Mouse (Mus musculus) cerebellum, adult 2 months (tissue): Measurements from ENCODE around the gene Yap1. TPM values are rescaled to one million over a fixed set of nuclear protein-coding genes. Genes with fewer than 3 reads are reported as not detected.
A peak's percentile ranks its signal among the peaks of the same experiment; 100 is the strongest.

Experiments used
- DNase-seq, 2 experiments: peaks; one replicate each; pipeline ENCODE4 v3.0.0; 2021
- H3K27ac ChIP-seq: fragments of 200-500 bp; 2 replicates; pipeline ENCODE4 v1.5.1; 2012; ENCODE audit warnings: low read length, control low read depth, inconsistent platforms; ENCODE audit not compliant: insufficient read depth
- H3K27me3 ChIP-seq: fragments of 200-500 bp; 2 replicates; pipeline ENCODE4 v1.6.1; 2012; ENCODE audit warnings: inconsistent platforms, mild to moderate bottlenecking, low read length, moderate library complexity; ENCODE audit not compliant: control insufficient read depth, insufficient read depth
- H3K4me1 ChIP-seq: fragments of 200-500 bp; 2 replicates; pipeline ENCODE4 v1.6.1; 2011; ENCODE audit warnings: low read length; ENCODE audit not compliant: control insufficient read depth, insufficient read depth
- H3K4me3 ChIP-seq: fragments of 200-500 bp; replicated peaks from 2 replicates; pipeline ENCODE3; 2011; ENCODE audit warnings: mild to moderate bottlenecking, low read depth, low read length, control low read depth; ENCODE audit not compliant: insufficient read depth
- CTCF ChIP-seq: fragments of 200-500 bp; IDR thresholded peaks from 2 replicates; pipeline ENCODE4 v1.5.1; 2011; ENCODE audit warnings: low read depth, mild to moderate bottlenecking, control low read depth, low read length, moderate library complexity, borderline replicate concordance; ENCODE audit not compliant: insufficient read depth
- POLR2A ChIP-seq: fragments of 200-500 bp; IDR thresholded peaks from 2 replicates; pipeline ENCODE4 v1.6.1; 2011; ENCODE audit warnings: low read length, control low read depth, borderline replicate concordance; ENCODE audit not compliant: insufficient read depth
- WGBS: fragments of 180-500 bp; shearing (Covaris S2); methylation state at CpG from one replicate; pipeline ENCODE4 v1.1.7; 2018; 5-methylcytosine and 5-hydroxymethylcytosine counted together
- polyA plus RNA-seq: library from polyadenylated mRNA; depleted of rRNA; stranded (reverse); fragments of >200 nt; gene quantifications from 2 replicates; pipeline ENCODE4 v1.2.3, GENCODE M21; 2012

Yap1 gene
- polyA plus RNA-seq, 1 experiment = 8.5 TPM

DNA sequence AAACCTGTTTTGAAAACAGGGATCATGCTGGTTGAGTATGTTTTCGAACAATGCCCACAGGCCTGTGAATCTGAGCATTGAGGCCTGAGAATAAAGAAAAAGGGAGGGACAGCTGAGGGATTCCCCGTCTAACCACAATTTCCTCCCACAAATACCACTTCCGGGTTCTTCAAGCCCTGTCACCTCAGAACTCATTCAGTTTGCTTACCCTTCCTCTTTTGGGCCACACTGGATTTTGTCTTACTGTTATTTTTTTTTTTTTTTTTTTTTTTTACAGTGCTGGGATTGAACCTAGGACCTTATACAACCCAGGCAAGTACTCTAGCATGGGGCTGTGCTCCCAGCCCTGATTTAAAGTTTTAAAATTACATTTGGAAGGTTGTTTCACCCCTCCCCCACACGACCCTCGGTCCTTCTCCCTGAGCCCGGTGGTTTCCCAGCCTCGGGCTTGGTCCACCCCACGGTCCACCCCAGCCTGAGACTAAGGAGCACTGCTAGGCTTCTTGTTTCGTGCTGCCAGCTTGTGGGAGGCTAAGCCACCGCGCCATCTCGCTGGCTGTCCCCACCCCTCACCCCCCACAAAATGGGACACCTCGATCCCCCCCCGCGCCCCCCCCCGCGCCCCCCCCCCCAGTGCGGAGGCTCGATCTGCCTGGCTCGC lies 13.0 kb upstream of the Yap1 start:
- no peak overlapping the region for H3K4me3 ChIP-seq
- H3K27ac ChIP-seq = no peak overlapping the region
- H3K27me3 ChIP-seq = no peaks in the 10 kb centered on the region
- WGBS = 67% methylated on average over 13 of the region's 20 CpGs
- no peaks in the 10 kb centered on the region for H3K4me1 ChIP-seq
- peak; percentile 40 to 44 for DNase-seq
- TF ChIP-seq POLR2A = no peak
- no peak for TF ChIP-seq CTCF

DNA sequence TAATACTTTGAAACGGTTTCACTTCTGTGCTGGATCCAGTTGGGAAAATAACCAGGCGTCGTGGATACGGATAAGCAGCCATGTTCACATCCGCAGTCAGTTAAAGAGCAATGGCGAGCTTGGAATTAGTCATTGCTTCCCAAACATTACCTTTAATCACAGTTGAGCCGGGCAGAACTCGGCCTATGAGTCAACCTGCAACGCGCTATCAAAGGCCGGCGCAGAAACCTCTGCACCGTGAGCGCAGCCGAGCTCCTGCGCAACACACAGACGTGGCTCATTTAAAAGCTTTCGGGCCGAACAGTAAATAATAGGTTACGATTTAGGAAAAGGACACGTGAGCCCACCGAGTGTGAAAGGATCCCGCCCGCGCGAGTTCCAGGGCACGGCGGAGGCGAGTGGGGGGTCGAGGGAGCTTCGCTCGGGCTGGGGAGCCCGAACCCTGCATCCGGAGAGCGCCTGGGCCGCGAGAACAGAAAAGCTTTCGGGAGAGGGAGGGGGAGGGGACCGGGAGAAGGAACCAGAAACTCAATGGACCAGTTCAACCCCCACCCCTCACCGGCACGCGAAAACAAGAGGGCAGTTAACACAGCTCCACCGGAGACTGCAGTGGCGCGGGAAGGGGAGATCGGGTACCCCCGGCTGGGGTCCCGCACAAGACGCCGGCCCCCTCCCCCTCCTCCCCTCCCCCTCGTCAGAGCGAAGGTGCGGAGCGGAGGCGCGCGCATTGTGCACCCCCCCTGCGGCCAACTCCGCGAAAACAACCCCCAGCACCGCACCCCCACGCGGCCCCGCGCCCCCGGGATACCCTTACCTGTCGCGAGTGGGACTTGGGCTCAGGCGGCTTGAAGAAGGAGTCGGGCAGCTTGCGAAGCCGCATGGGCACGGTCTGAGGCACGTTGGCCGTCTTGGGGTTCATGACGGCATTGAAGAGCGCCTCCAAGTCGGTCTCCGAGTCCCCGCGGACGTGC lies 810 bp downstream of the Yap1 start:
- H3K4me1 ChIP-seq = no peaks in the 10 kb centered on the region
- WGBS = under 1% methylated on average over 79 of the region's 82 CpGs
- DNase-seq = peak; percentile 27 to 43
- H3K27ac ChIP-seq = no peak overlapping the region
- H3K27me3 ChIP-seq = no peaks in the 10 kb centered on the region; the same call in 1 of the 2 replicates
- H3K4me3 ChIP-seq = peak overlapping the region; percentile 60
- TF ChIP-seq CTCF (no peak), POLR2A (no peak)

DNA sequence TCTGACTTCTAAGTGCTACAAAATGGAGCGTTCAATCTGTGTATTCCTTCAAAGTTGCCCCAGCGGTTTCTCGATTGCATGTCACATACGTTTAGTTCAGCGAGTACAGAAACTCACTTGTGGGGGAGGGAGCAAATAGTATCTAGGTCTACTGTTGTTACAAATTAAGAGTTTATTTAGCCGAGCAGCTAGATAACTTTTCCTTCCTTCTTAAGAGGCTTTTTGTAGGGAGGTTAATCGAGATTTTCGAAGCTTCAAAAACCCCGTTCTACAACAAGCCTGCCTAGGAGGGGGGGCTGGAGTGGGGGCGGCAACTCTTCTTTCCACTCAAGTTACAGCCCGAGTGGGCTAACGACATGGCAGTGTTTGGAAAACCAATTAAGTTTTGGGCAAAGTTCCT lies 1.6 kb downstream of the Yap1 start:
- H3K27ac ChIP-seq = no peak overlapping the region
- no peaks in the 10 kb centered on the region; the same call in 1 of the 2 replicates for H3K27me3 ChIP-seq
- H3K4me3 ChIP-seq = peak overlapping the region; percentile 60
- TF ChIP-seq CTCF (no peak), POLR2A (no peak)
- no peaks in the 10 kb centered on the region for H3K4me1 ChIP-seq
- DNase-seq = no peak
- 29% methylated on average over 12 of the region's 12 CpGs for WGBS

DNA sequence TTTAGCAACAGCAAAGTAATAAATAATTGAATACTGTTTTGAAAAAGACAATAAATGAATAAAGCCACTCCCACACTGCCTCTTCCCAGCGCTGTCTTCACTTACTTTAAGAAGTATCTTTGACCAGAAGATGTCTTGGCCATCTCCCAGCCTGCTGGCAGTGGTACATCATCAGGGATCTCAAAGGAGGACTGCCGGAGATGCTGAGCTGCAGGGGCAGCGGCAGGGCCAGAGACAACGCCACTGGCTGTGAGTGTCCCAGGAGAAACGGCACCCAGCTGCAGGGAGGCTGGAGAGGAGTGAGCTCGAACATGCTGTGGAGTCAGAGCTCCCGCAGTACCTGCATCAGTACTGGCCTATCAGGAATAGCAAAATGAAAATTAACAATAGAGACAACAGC lies 3.0 kb downstream of the Yap1 start:
- H3K27me3 ChIP-seq = no peaks in the 10 kb centered on the region; the same call in 1 of the 2 replicates
- peak in 1 of 2 experiments; percentile 9 for DNase-seq
- no peaks in the 10 kb centered on the region for H3K4me1 ChIP-seq
- 28% methylated on average over 7 of the region's 7 CpGs for WGBS
- no peak overlapping the region for H3K4me3 ChIP-seq
- TF ChIP-seq CTCF = no peak
- no peak for TF ChIP-seq POLR2A
- H3K27ac ChIP-seq = no peak overlapping the region

DNA sequence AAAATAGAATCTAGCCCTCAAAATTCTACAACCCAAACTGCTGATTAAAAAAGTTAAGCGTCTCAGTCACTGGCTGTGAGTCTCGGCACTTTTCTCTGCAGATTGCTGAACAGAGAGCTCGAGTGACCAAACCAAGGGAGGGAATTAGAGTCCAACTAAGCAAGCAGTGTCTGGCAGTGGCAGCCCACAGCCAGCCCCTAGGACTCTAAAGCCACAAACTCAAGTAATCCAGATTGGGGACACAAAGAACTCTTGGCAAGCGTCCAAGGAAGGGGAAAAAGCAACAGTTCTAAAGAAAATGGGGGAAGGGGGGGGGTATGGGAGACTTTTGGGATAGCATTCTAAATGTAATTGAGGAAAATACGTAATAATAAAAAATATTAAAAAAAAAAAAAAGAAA lies 10.1 kb downstream of the Yap1 start:
- Histone ChIP-seq H3K27me3 (no peaks in the 10 kb centered on the region), H3K27ac (no peak overlapping the region), H3K4me1 (no peaks in the 10 kb centered on the region), H3K4me3 (no peak overlapping the region)
- WGBS = 55% methylated on average over 5 of the region's 5 CpGs
- no peak for TF ChIP-seq CTCF
- no peak for DNase-seq

DNA sequence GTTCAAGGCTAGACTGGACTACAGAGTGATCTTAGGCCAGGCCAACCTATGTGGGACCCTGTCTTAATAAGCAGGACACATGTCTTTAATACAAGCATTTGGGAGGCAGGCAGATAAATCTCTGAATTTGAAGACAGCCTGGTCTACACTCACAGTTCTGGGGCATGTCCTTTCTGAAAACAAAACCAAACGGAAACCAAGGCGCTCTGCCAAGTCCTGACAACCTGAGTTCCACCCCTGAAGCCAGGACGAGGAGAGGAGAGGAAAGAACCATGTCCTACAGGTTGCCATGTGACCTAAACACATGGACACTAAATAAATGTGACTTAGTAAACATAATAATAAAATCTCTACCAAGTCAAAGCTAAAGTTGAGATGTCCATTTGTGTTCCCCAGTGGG lies 11.7 kb downstream of the Yap1 start:
- WGBS = 50% methylated on average over 3 of the region's 3 CpGs
- Histone ChIP-seq H3K27me3 (no peaks in the 10 kb centered on the region), H3K4me1 (no peaks in the 10 kb centered on the region), H3K4me3 (no peak overlapping the region), H3K27ac (no peak overlapping the region)
- no peak for TF ChIP-seq POLR2A
- no peak for TF ChIP-seq CTCF
- no peak for DNase-seq

DNA sequence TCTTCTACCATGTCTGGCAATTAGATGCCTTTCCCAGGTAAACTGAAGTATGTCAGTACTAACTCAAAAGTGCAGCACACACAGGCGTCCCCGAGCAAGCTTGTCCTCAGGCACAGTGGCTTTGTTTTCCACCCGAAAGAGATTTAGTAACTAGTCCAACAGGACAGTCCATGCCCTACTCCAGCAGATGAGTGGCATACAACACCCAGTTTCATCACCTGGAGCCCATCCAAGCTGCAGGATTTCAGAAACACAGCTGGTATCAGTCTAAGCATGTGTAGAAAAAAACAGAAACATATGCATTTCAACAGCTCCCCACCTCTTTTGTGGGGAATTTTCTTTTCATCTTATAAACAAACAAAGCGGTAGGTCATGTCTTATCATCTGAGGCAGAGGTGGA lies 13.5 kb downstream of the Yap1 start:
- TF ChIP-seq POLR2A (no peak), CTCF (no peak)
- no peak overlapping the region for H3K27ac ChIP-seq
- WGBS = 68% methylated on average over 4 of the region's 4 CpGs

DNA sequence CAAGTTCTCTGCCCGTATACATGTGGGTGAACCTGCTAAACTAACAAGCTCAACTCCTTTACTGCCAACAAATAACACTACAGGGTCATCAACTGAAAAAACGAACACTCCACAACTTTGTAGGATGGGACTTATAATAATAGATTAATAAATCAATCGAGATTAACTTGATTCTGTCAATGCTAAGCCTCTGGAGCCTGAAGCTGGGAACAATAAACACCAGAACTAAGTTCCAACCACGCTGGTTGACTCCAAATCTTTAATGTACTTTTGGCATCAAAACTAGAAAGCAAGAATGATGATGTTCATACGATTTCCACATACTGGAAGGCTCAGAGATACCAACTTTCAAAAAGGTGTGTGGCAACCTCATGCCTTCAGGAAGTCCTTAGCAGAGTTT lies 17.3 kb downstream of the Yap1 start:
- Histone ChIP-seq H3K27ac (no peak overlapping the region), H3K4me3 (no peak overlapping the region), H3K4me1 (no peaks in the 10 kb centered on the region), H3K27me3 (no peaks in the 10 kb centered on the region)
- no peak for DNase-seq
- WGBS = 79% methylated on average over 5 of the region's 5 CpGs
- TF ChIP-seq CTCF (no peak), POLR2A (no peak)

More for the DNA sequence above, 13.5 kb downstream of the Yap1 start:
- no peaks in the 10 kb centered on the region for H3K4me1 ChIP-seq
- no peak for DNase-seq
- H3K4me3 ChIP-seq = no peak overlapping the region
- no peaks in the 10 kb centered on the region for H3K27me3 ChIP-seq
